Mouse (Mus musculus) spleen, postnatal 0 days (tissue): ENCODE measurements around the gene Tmem169. TPM values are rescaled to one million over a fixed set of nuclear protein-coding genes. Genes with fewer than 3 reads are reported as not detected.

Source experiments
- polyA plus RNA-seq: library from polyadenylated mRNA; unstranded; fragments of >200 nt; fragmentation: Nextera tagmentation; extraction: Ambion mirVana; gene quantifications from 2 replicates; pipeline ENCODE4 v1.2.1, GENCODE M21; 2015

Tmem169 gene
- 0.06 TPM in 1 of 2 replicates, not detected in the other for polyA plus RNA-seq

DNA sequence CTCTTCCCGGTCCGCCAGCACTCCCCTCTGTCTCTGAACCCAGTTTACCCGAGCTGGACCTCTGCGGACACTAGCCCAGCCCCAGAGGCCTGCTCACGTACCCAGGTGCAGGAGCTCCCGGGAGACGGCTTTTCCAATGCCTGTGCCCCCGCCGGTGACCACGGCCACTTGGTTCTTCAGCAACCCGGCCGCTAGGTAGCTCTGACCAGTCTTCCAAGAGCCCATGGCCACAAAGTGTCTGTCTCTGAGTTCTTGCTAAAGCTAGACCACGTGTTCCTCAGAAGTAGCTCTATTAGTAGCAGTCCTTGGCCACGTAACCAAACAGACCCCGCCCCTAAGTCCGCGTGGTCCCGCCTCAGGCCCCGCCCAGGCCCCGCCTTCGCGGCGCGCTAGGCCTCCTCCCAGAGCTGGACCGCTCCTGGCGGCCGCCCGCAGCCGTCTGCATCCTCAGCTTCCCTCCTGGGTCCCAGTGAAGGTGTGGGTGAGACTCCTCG is at the start of gene Tmem169, which contains the start of gene Pecr:
Tmem169 (plus strand) TSS at position 378 of the 494 bp plus-strand sequence.
Pecr (minus strand) TSS at position 323 of the 494 bp plus-strand sequence.

DNA sequence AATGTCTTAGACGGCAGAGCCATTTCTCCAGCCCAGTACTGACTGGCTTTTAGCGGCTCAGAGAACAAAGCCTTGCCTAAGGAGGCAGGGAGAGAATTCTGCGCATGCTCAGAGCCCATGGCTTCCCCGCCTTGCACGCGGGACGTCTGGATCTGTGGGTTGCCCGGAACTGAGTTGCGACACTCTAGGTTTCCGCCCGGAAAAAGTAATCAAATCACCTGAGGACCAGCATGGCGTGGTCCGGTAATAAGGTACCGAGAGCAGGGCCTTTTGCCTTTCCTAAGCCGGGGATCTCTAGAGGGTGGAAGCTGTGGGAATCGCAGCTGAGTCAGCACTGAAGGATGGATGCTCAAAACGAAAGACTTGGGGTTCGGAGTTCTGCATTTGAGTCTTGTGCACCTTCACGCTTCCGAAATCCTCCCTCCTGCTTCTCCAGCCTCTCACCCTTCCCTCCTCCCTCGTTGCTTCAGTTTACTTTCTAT is 23.2 kb downstream of the Tmem169 start, which contains the start of gene Xrcc5:
Xrcc5 (plus strand) TSS at position 105 of the 482 bp plus-strand sequence.

Other genes with a start within 250 kb of the Tmem169 start
- gene Mreg, start 72.1 kb upstream of the Tmem169 start, polyA plus RNA-seq: 0.61 and 1.0 TPM in 2 replicates
- gene Pecr, start 55 bp upstream of the Tmem169 start, polyA plus RNA-seq: 16.5 and 16.7 TPM in 2 replicates
- 15.2 and 15.8 TPM in 2 replicates for gene Xrcc5, start 23.1 kb downstream of the Tmem169 start, polyA plus RNA-seq